Mouse (Mus musculus) heart, postnatal 4 days (tissue): ENCODE data around the gene Zfp287. TPM values are rescaled to one million over a fixed set of nuclear protein-coding genes. Genes with fewer than 3 reads are reported as not detected.
"Not testable (repeated sequence)": the region's sequence is repeated elsewhere in the genome, so short reads cannot be mapped to it uniquely, and the experiment has no call there.

Experiments used
- DNase-seq: peaks from one replicate; pipeline ENCODE4 v3.0.0; 2021
- total RNA-seq, 2 experiments: library from RNA; stranded (reverse); gene quantifications; 2 replicates each; pipeline ENCODE4 v1.2.3; 2021

Zfp287 gene
- 1 to 10 TPM; 3.5 to 4.4 TPM for total RNA-seq

DNA sequence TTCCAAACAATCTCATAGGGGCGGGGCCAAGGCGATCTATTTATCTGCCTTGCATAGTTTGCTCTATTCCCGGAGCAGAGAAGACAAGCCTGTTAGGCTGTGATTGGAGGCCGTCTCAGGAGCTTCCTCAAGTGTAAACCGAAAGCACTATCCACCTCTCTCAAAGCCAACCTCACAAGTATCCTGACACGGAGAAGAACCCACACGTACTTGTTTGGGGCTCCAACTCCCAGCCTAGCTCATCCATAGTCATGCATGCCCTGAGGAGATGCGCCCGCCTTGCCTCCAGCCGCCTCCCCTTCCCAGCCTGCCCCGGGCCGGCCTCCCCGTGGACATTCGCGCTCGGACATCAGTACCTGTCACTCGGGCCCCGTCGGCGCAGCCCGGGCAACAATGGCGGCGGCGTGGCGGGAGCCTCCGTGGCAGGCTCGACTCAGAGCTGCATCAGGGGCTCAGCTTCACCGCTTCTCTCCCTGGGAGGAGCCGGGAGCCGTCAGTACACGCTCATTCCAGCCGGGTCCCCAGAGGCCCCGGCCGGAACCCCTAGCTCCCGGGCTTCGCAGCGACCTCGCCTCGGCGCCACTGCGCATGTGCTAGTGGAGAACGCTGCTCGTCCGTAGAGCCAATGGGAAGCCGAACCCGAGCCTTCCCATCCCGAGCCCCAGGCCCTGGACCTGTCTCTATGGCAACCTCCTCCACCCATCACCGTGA is at the start of gene Zfp287:
Zfp287 (minus strand) TSS at position 595 of the 711 bp plus-strand sequence.
- DNase-seq = peak; percentile 89

DNA sequence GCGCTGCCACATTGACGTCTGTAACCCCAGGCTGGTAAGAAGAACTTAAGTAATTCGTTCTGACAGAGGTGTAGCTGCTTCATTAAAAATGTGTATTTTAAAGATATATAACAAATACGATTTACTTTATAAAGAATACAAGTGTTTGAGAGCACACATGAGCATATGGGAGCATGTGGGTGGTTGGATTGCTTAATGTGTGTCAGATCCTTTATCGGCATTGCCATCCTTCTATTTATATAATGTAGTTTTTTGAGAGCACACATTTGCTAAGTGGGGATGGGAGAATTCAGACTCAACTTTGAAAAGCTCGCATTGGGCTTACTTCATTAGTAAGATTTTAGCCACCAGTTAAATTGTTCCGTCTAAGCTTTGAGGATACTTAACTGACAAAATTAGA is 44.8 kb upstream of the Zfp287 start:
- no peak for DNase-seq

DNA sequence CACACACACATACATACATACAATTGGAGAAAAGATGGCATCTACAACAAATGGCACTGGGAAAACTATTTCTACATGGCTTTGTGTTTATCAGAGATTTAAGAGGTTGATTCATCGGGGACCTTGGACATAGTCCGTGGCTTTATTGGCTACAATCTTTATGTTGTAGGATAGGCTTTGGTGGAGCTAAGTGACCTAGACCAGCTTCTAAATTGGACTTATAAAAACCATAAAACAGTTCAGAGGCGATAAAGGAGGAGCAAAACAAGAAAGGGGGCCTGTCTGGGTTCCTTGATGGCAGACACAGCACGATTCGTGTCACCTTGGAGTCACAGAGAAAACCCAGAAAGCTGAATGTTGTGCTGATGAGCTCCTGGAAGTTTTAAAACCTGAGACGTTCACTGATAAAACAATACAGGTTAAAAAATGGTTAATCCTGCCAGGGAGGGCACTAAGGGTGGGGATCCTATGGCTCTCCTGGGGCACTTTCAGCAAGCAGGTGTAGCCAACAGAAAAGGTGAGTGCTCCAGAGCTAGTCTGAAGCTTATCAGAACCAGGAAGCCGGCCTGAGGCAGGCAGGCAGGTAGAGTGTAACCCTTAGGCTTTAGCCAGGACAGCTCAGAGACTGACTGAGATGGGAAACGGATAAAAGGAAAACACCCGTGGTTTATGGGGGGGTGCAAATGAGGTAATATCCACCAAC is 29.2 kb upstream of the Zfp287 start:
- no peak for DNase-seq

- DNase-seq = no peak
Measured at GRCm38 (mm10) chr11:62758491-62758890, 26.8 kb upstream of the Zfp287 start.

GRCm38 (mm10) chr11:62757906-62758305 is 26.2 kb upstream of the Zfp287 start:
- no peak for DNase-seq

- DNase-seq = no peak
Measured at GRCm38 (mm10) chr11:62757143-62757507, 25.4 kb upstream of the Zfp287 start.

GRCm38 (mm10) chr11:62756456-62757142 is 24.9 kb upstream of the Zfp287 start:
- peak; percentile 98 for DNase-seq

GRCm38 (mm10) chr11:62752780-62753179 is 21.1 kb upstream of the Zfp287 start, which contains the start of gene Gm10428:
Gene Gm10428, plus strand, starts transcription at chr11:62753100.
- DNase-seq = no peak

- DNase-seq = no peak
Measured at GRCm38 (mm10) chr11:62752191-62752590, 20.5 kb upstream of the Zfp287 start.

- not testable (repeated sequence) for DNase-seq
Measured at GRCm38 (mm10) chr11:62749445-62749844, 17.7 kb upstream of the Zfp287 start.

DNA sequence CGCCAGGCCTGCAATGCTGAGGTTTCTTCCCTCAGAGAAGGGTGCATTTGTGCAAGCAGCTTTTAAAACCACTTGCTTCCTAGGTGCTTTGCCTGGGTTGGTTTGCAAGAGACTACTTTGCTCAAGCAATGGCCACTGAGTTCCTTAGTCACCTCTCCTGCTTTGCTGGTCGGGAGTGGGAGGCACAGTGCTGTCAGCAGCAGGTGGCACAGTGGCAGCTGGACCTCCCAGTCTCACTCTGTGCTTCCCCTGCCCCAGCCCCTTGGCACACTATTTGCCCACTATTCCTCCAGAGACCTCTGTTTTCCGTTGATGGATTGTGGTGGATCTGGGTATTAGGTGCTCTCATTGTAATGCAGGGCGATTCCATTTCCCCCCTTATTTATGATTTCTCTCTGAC is 16.4 kb upstream of the Zfp287 start:
- DNase-seq = no peak

GRCm38 (mm10) chr11:62747227-62747626 is 15.5 kb upstream of the Zfp287 start:
- DNase-seq = no peak

- DNase-seq = peak; percentile 68
Measured at GRCm38 (mm10) chr11:62746001-62746533, 14.4 kb upstream of the Zfp287 start.

DNA sequence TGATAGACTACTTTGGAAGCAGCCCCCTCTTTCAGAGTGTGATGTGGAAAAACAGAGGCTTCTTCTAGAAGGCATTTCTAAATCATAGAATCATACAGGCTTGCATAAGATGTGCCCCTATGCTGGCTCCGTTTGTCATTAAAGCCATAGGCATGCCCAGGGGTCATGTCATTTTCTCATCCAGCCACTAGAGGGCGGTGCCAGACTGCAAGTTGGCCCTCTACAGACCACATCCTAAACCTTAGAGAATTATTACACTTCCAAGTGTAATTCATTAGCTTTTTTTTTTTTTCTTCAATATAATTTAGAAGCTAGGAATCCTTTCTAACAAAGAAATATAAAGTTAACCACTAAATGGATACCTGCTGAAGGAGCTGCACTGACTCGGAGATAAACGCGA is 12.4 kb upstream of the Zfp287 start:
- peak; percentile 80 for DNase-seq

- no peak for DNase-seq
Measured at GRCm38 (mm10) chr11:62742261-62742957, 10.7 kb upstream of the Zfp287 start.

DNA sequence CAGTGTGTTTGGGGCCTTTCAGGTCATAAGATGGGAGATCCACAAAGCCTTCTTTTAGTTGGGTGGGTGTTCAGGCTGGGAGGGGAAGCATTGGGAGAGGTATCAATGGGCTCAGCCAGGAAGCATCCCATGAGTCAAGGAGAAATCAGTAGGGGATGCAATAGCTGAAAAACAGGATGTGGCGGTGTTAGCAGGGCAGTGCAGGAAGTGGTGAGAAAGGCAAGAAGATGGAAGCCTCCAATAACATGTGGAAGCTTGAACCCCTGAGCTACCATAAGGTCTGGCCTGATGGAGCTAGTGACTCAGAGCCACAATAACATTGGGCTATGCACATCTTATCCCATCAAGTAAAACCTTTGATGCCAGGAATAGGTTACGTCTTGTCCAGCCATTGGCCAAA is 9.5 kb upstream of the Zfp287 start:
- DNase-seq = no peak

DNA sequence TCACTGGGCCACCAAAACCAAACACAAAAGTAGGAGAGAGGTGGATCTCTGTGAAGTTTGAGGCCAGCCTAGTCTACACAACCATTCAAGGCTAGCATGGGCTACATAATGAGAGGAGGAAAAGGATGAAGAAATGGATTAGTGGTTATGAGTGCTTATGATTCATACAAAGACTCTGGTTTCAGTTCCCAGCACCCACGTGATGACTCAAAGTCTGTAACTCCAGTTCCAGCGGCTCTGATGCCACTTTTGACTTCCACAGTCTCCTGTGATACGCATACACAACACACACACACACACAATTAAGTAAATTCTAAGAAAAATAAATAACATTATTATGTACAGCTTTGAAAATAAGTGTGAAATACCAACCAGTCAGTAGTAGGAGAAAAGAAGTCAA is 960 bp upstream of the Zfp287 start:
- no peak for DNase-seq

- no peak for DNase-seq
Measured at GRCm38 (mm10) chr11:62732022-62732387, 300 bp upstream of the Zfp287 start.

DNA sequence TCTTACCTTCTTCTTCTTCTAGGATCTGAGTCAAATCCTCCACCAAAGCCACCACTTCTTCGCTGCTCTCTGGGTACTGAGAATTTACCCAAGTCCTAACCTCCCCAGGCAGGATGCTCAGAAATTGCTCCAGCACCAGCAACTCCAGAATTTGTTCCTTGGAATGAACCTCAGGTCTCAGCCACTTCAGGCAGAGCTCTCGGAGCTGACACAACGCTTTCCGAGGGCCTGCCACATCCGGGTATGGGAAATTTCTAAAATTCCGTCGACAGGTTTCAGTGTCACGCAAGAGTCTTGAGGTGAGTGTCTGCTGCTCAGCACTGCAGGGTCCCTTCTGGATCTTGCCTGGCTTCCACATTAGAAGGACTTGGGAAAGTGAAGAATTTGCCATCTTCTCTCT is 3.4 kb downstream of the Zfp287 start:
- no peak for DNase-seq

- no peak for DNase-seq
Measured at GRCm38 (mm10) chr11:62710657-62711056, 21.0 kb downstream of the Zfp287 start.

GRCm38 (mm10) chr11:62708252-62708651 is 23.5 kb downstream of the Zfp287 start:
- DNase-seq = no peak

- DNase-seq = no peak
Measured at GRCm38 (mm10) chr11:62706141-62706540, 25.6 kb downstream of the Zfp287 start.

- no peak for DNase-seq
Measured at GRCm38 (mm10) chr11:62701218-62701617, 30.5 kb downstream of the Zfp287 start.
